Mouse (Mus musculus) intestine, embryonic 15.5 days (tissue): Measurements from ENCODE around the gene Egfl8. TPM values are rescaled to one million over a fixed set of nuclear protein-coding genes. Genes with fewer than 3 reads are reported as not detected.

ENCODE experiments used
- ATAC-seq: fragments of 200-750 bp; cut with Nextera tagmentation; 2 replicates; pipeline ENCODE4 v1.8.0; 2017; ENCODE audit warnings: moderate TSS enrichment, moderate library complexity
- H3K27ac ChIP-seq: fragments of 300-500 bp; sonication (generic); 2 replicates; pipeline ENCODE4 v1.5.1; 2015; ENCODE audit warnings: mild to moderate bottlenecking, inconsistent platforms
- H3K27me3 ChIP-seq: fragments of 300-500 bp; sonication (generic); replicated peaks from 2 replicates; pipeline ENCODE4 v1.6.1; 2015; ENCODE audit warnings: inconsistent platforms
- H3K36me3 ChIP-seq: fragments of 300-500 bp; sonication (generic); 2 replicates; pipeline ENCODE4 v1.6.1; 2015; ENCODE audit warnings: inconsistent platforms
- H3K4me1 ChIP-seq: fragments of 300-500 bp; sonication (generic); replicated peaks from 2 replicates; pipeline ENCODE4 v1.6.1; 2015; ENCODE audit warnings: inconsistent platforms
- H3K4me2 ChIP-seq: fragments of 300-500 bp; sonication (generic); replicated peaks from 2 replicates; pipeline ENCODE4 v1.6.1; 2015; ENCODE audit warnings: mild to moderate bottlenecking, inconsistent platforms
- H3K4me3 ChIP-seq: fragments of 300-500 bp; sonication (generic); replicated peaks from 2 replicates; pipeline ENCODE4 v1.5.1; 2015; ENCODE audit warnings: inconsistent platforms
- H3K9ac ChIP-seq: fragments of 300-500 bp; sonication (generic); 2 replicates; pipeline ENCODE4 v1.6.1; 2015; ENCODE audit warnings: inconsistent platforms
- H3K9me3 ChIP-seq: fragments of 300-500 bp; sonication (generic); 2 replicates; pipeline ENCODE4 v1.6.1; 2016; ENCODE audit warnings: inconsistent platforms
- WGBS: fragments of 180-500 bp; shearing (Covaris S2); methylation state at CpG from one replicate; pipeline ENCODE4 v1.1.7; 2015; 5-methylcytosine and 5-hydroxymethylcytosine counted together
- polyA plus RNA-seq: library from polyadenylated mRNA; unstranded; fragments of >200 nt; fragmentation: Nextera tagmentation; extraction: Ambion mirVana; gene quantifications from 2 replicates; pipeline ENCODE4 v1.2.1, GENCODE M21; 2015

Gene Egfl8
- polyA plus RNA-seq, 1 experiment from 2014 or later = 3.0 TPM

GRCm38 (mm10) chr17:34589681-34590101 is 26.1 kb downstream of the Egfl8 start, which contains the start of gene Gpsm3:
Gpsm3 (plus strand) TSS chr17:34589806.
- Histone ChIP-seq H3K27ac (peak within 1 kb of the TSS; percentile 97), H3K9ac (peak within 1 kb of the TSS; percentile 17; the same call in 1 of the 2 replicates), H3K4me2 (peak within 1 kb of the TSS; percentile 82), H3K4me3 (peak within 1 kb of the TSS; percentile 88; the same call in 1 of the 2 replicates), H3K36me3 (no peaks in the 10 kb centered on the region), H3K9me3 (no peaks in the 10 kb centered on the region), H3K27me3 (no peaks in the 10 kb centered on the region), H3K4me1 (peaks cover 57% of the 10 kb centered on the region)
- WGBS = 11% methylated on average over 7 of the region's 7 CpGs
- no peak for ATAC-seq

GRCm38 (mm10) chr17:34589206-34589605 is 26.6 kb downstream of the Egfl8 start:
- Histone ChIP-seq H3K4me1 (peaks cover 53% of the 10 kb centered on the region), H3K36me3 (no peaks in the 10 kb centered on the region), H3K9me3 (no peaks in the 10 kb centered on the region), H3K4me2 (peak overlapping the region; percentile 82), H3K27me3 (no peaks in the 10 kb centered on the region), H3K9ac (no peak overlapping the region), H3K27ac (peak overlapping the region; percentile 97), H3K4me3 (no peak overlapping the region)
- 46% methylated on average over 7 of the region's 7 CpGs for WGBS
- ATAC-seq = no peak

- peaks cover 48% of the 10 kb centered on the region for H3K4me1 ChIP-seq
- WGBS = 69% methylated on average over 3 of the region's 3 CpGs
- H3K4me3 ChIP-seq = no peak overlapping the region
- no peak for ATAC-seq
- peak overlapping the region; percentile 82; the same call in 1 of the 2 replicates for H3K4me2 ChIP-seq
- H3K9me3 ChIP-seq = no peaks in the 10 kb centered on the region
- H3K9ac ChIP-seq = no peak overlapping the region
- no peak overlapping the region for H3K27ac ChIP-seq
- no peaks in the 10 kb centered on the region for H3K36me3 ChIP-seq
- no peaks in the 10 kb centered on the region for H3K27me3 ChIP-seq
Measured at GRCm38 (mm10) chr17:34588767-34589166, 27.0 kb downstream of the Egfl8 start.

- Histone ChIP-seq H3K4me2 (peak overlapping the region; percentile 82), H3K4me1 (peaks cover 43% of the 10 kb centered on the region), H3K9me3 (no peaks in the 10 kb centered on the region), H3K4me3 (peak overlapping the region; percentile 65), H3K9ac (peak overlapping the region; percentile 96), H3K27ac (peak overlapping the region; percentile 94), H3K27me3 (no peaks in the 10 kb centered on the region), H3K36me3 (no peaks in the 10 kb centered on the region)
- no peak for ATAC-seq
- WGBS = 3% methylated on average over 19 of the region's 19 CpGs
Measured at GRCm38 (mm10) chr17:34587814-34588213, 28.0 kb downstream of the Egfl8 start.

GRCm38 (mm10) chr17:34587423-34587811 is 28.4 kb downstream of the Egfl8 start:
- Histone ChIP-seq H3K27ac (peak overlapping the region; percentile 94), H3K27me3 (no peaks in the 10 kb centered on the region), H3K9ac (peak overlapping the region; percentile 96), H3K9me3 (no peaks in the 10 kb centered on the region), H3K4me3 (peak overlapping the region; percentile 65), H3K4me2 (peak overlapping the region; percentile 82), H3K36me3 (no peaks in the 10 kb centered on the region), H3K4me1 (peaks cover 43% of the 10 kb centered on the region)
- ATAC-seq = peak; percentile 90
- WGBS = under 1% methylated on average over 50 of the region's 50 CpGs

GRCm38 (mm10) chr17:34586796-34587422 is 28.9 kb downstream of the Egfl8 start:
- H3K27me3 ChIP-seq = no peaks in the 10 kb centered on the region
- peak overlapping the region; percentile 94 for H3K27ac ChIP-seq
- H3K9me3 ChIP-seq = no peaks in the 10 kb centered on the region
- H3K36me3 ChIP-seq = no peaks in the 10 kb centered on the region
- peaks cover 43% of the 10 kb centered on the region for H3K4me1 ChIP-seq
- peak overlapping the region; percentile 96 for H3K9ac ChIP-seq
- H3K4me2 ChIP-seq = peak overlapping the region; percentile 82
- peak overlapping the region; percentile 65 for H3K4me3 ChIP-seq
- peak; percentile 88 for ATAC-seq
- under 1% methylated on average over 38 of the region's 38 CpGs for WGBS

GRCm38 (mm10) chr17:34585877-34586771 is 29.6 kb downstream of the Egfl8 start:
- no peak for ATAC-seq
- no peaks in the 10 kb centered on the region for H3K36me3 ChIP-seq
- peak overlapping the region; percentile 96 for H3K9ac ChIP-seq
- H3K4me3 ChIP-seq = peak overlapping the region; percentile 65
- H3K27me3 ChIP-seq = no peaks in the 10 kb centered on the region
- 31% methylated on average over 32 of the region's 32 CpGs for WGBS
- peaks cover 36% of the 10 kb centered on the region for H3K4me1 ChIP-seq
- peak overlapping the region; percentile 82 for H3K4me2 ChIP-seq
- H3K27ac ChIP-seq = peak overlapping the region; percentile 94
- H3K9me3 ChIP-seq = no peaks in the 10 kb centered on the region

GRCm38 (mm10) chr17:34585121-34585520 is 30.6 kb downstream of the Egfl8 start:
- no peak for ATAC-seq
- H3K9ac ChIP-seq = no peak overlapping the region
- H3K4me2 ChIP-seq = no peak overlapping the region
- WGBS = 88% methylated on average over 8 of the region's 8 CpGs
- H3K9me3 ChIP-seq = no peaks in the 10 kb centered on the region
- no peak overlapping the region for H3K27ac ChIP-seq
- H3K27me3 ChIP-seq = no peaks in the 10 kb centered on the region
- H3K4me1 ChIP-seq = peaks cover 26% of the 10 kb centered on the region
- no peak overlapping the region for H3K4me3 ChIP-seq
- no peaks in the 10 kb centered on the region for H3K36me3 ChIP-seq

GRCm38 (mm10) chr17:34583819-34584218 is 32.0 kb downstream of the Egfl8 start:
- no peak overlapping the region for H3K9ac ChIP-seq
- H3K36me3 ChIP-seq = no peaks in the 10 kb centered on the region
- H3K4me2 ChIP-seq = no peak overlapping the region
- H3K9me3 ChIP-seq = no peaks in the 10 kb centered on the region
- H3K4me3 ChIP-seq = no peak overlapping the region
- 88% methylated on average over 8 of the region's 8 CpGs for WGBS
- ATAC-seq = no peak
- no peaks in the 10 kb centered on the region for H3K27me3 ChIP-seq
- H3K4me1 ChIP-seq = peaks cover 16% of the 10 kb centered on the region
- H3K27ac ChIP-seq = no peak overlapping the region

- no peak overlapping the region for H3K27ac ChIP-seq
- ATAC-seq = no peak
Measured at GRCm38 (mm10) chr17:34583397-34583796, 32.4 kb downstream of the Egfl8 start.

GRCm38 (mm10) chr17:34582528-34582927 is 33.2 kb downstream of the Egfl8 start:
- H3K4me3 ChIP-seq = no peak overlapping the region
- H3K9me3 ChIP-seq = no peaks in the 10 kb centered on the region
- no peak overlapping the region for H3K4me2 ChIP-seq
- H3K27ac ChIP-seq = no peak overlapping the region
- no peak for ATAC-seq
- peaks cover 8% of the 10 kb centered on the region; the same call in 1 of the 2 replicates for H3K4me1 ChIP-seq
- no peak overlapping the region for H3K9ac ChIP-seq
- 82% methylated on average over 12 of the region's 12 CpGs for WGBS
- H3K36me3 ChIP-seq = no peaks in the 10 kb centered on the region
- H3K27me3 ChIP-seq = no peaks in the 10 kb centered on the region

More at GRCm38 (mm10) chr17:34583397-34583796, 32.4 kb downstream of the Egfl8 start:
- WGBS = 55% methylated on average over 7 of the region's 7 CpGs
- no peaks in the 10 kb centered on the region for H3K27me3 ChIP-seq
- H3K36me3 ChIP-seq = no peaks in the 10 kb centered on the region
- no peak overlapping the region for H3K4me3 ChIP-seq
- H3K4me2 ChIP-seq = no peak overlapping the region
- peaks cover 11% of the 10 kb centered on the region for H3K4me1 ChIP-seq
- H3K9me3 ChIP-seq = no peaks in the 10 kb centered on the region
- H3K9ac ChIP-seq = no peak overlapping the region

- H3K36me3 ChIP-seq = no peaks in the 10 kb centered on the region
- H3K27me3 ChIP-seq = no peaks in the 10 kb centered on the region
- no peak overlapping the region for H3K27ac ChIP-seq
- no peak overlapping the region for H3K4me2 ChIP-seq
- H3K9me3 ChIP-seq = no peaks in the 10 kb centered on the region
- H3K9ac ChIP-seq = no peak overlapping the region
- WGBS = 93% methylated on average over 3 of the region's 3 CpGs
- H3K4me1 ChIP-seq = peaks cover 7% of the 10 kb centered on the region; the same call in 1 of the 2 replicates
- no peak overlapping the region for H3K4me3 ChIP-seq
- no peak for ATAC-seq
Measured at GRCm38 (mm10) chr17:34578070-34578469, 37.7 kb downstream of the Egfl8 start.
